Mouse (Mus musculus): Measurements from ENCODE around the gene Rdh8. TPM values are rescaled to one million over a fixed set of nuclear protein-coding genes. Genes with fewer than 3 reads are reported as not detected.

Rdh8 gene
- total and polyA plus RNA-seq, 3 experiments, result not detected

DNA sequence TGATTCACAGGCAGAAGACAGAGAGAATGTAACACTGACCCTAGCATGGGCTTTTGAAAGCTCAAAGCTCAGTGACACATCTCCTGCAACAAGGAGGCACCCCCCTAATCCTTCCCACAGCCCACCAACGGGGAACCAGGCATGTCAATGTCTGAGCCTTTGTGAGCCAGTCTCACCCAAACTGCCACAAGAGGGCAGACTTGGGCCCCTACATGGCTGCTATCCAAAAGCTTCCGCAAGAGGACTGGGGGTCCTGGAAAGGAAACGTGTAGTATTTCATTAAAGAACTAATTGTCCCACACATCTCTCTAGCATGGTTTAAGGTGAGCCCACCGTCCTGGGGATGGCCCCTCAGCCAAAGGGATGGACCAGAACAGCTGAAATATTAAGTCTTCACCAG is 43.5 kb downstream of the Rdh8 start:
- no peak overlapping the region for H3K27ac ChIP-seq
- H3K4me1 ChIP-seq (ENCODE audit: control insufficient read depth, insufficient read depth, low read length), result no peaks in the 10 kb centered on the region
- DNase-seq, result no peak
- no peak overlapping the region for H3K4me3 ChIP-seq
- no peaks in the 10 kb centered on the region for H3K27me3 ChIP-seq (ENCODE audit: control insufficient read depth, insufficient read depth, low read length)
- no peaks in the 10 kb centered on the region for H3K79me2 ChIP-seq (replicated peaks; ENCODE audit: control insufficient read depth, insufficient read depth, low read length)
- H3K36me3 ChIP-seq (ENCODE audit: control insufficient read depth, insufficient read depth, low read length), result no peaks in the 10 kb centered on the region
- TF ChIP-seq CTCF (IDR thresholded peaks at IDR 0.05) (peak; percentile 65), POLR2A (IDR thresholded peaks at IDR 0.05; ENCODE audit: insufficient read depth, low read depth, low read length) (no peak)
- WGBS, result 8% methylated on average over 4 of the region's 4 CpGs
- intact Hi-C loops (cut with DNase I), result no loop called here
- no peak overlapping the region for H3K9ac ChIP-seq (ENCODE audit: low read depth, low read length)

DNA sequence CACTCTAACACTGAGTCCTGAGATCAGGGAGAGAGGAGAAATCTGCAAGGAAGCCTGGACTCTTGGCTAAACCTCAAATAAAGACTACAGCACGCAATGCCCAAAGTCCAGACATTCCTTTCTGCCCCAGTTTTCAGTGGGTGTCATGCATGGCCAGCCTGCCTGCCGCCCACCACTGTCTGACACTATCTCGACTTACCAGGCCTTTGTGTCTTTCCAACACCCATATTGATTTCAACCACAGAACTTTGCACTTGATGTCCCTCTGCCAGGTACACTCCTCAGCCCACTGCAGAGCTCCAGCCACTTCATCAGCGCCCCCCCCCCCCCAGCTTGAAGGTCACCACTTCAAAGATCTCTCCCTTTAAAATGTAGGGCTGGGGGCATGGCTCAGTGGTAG is 43.9 kb downstream of the Rdh8 start:
- WGBS, result 57% methylated on average over 4 of the region's 4 CpGs
- H3K79me2 ChIP-seq (replicated peaks; ENCODE audit: control insufficient read depth, insufficient read depth, low read length), result no peaks in the 10 kb centered on the region

DNA sequence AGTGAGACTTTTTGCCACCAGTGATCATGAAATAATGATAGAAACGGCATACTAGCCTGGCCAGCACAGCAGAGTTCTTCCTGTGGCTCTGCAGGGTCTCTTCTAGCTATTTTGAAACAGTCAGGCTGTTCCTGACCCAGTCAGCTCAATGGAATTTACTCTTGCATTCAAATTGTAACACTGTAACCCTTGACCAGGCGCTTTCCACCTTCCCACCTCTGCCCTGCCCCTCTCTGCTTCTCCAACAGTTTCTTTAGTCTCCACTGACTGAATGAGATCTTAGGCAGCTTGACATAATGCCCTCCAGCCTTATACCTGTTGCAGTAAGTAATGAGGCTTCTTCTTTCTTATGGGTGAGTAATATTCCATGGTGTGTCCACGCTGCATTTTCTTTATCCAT is 48.6 kb downstream of the Rdh8 start:
- no peaks in the 10 kb centered on the region for H3K27me3 ChIP-seq (ENCODE audit: control insufficient read depth, insufficient read depth, low read length)
- no peaks in the 10 kb centered on the region for H3K36me3 ChIP-seq (ENCODE audit: control insufficient read depth, insufficient read depth, low read length)
- no peak for TF ChIP-seq POLR2A (IDR thresholded peaks at IDR 0.05; ENCODE audit: insufficient read depth, low read depth, low read length)
- no peak for TF ChIP-seq EP300 (IDR thresholded peaks at IDR 0.05; ENCODE audit: insufficient read depth, low read depth, low read length)
- TF ChIP-seq CTCF (IDR thresholded peaks at IDR 0.05), result no peak
- H3K9ac ChIP-seq (ENCODE audit: low read depth, low read length), result no peak overlapping the region
- H3K4me3 ChIP-seq, result no peak overlapping the region
- DNase-seq, result no peak
- WGBS, result 57% methylated on average over 3 of the region's 3 CpGs
- H3K27ac ChIP-seq, result no peak overlapping the region
- H3K4me1 ChIP-seq (ENCODE audit: control insufficient read depth, insufficient read depth, low read length), result no peaks in the 10 kb centered on the region; the same call in 1 of the 2 replicates
- intact Hi-C loops (cut with DNase I), result no loop called here
- no peaks in the 10 kb centered on the region for H3K79me2 ChIP-seq (replicated peaks; ENCODE audit: control insufficient read depth, insufficient read depth, low read length)

More for the DNA sequence above, 43.9 kb downstream of the Rdh8 start:
- intact Hi-C loops (cut with DNase I), result no loop called here
- no peaks in the 10 kb centered on the region for H3K4me1 ChIP-seq (ENCODE audit: control insufficient read depth, insufficient read depth, low read length)
- no peak overlapping the region for H3K9ac ChIP-seq (ENCODE audit: low read depth, low read length)
- no peak for DNase-seq
- TF ChIP-seq POLR2A (IDR thresholded peaks at IDR 0.05; ENCODE audit: insufficient read depth, low read depth, low read length) (no peak), CTCF (IDR thresholded peaks at IDR 0.05) (no peak), EP300 (IDR thresholded peaks at IDR 0.05; ENCODE audit: insufficient read depth, low read depth, low read length) (no peak)
- no peak overlapping the region for H3K27ac ChIP-seq
- no peaks in the 10 kb centered on the region for H3K27me3 ChIP-seq (ENCODE audit: control insufficient read depth, insufficient read depth, low read length)
- no peak overlapping the region for H3K4me3 ChIP-seq
- H3K36me3 ChIP-seq (ENCODE audit: control insufficient read depth, insufficient read depth, low read length), result no peaks in the 10 kb centered on the region

DNA sequence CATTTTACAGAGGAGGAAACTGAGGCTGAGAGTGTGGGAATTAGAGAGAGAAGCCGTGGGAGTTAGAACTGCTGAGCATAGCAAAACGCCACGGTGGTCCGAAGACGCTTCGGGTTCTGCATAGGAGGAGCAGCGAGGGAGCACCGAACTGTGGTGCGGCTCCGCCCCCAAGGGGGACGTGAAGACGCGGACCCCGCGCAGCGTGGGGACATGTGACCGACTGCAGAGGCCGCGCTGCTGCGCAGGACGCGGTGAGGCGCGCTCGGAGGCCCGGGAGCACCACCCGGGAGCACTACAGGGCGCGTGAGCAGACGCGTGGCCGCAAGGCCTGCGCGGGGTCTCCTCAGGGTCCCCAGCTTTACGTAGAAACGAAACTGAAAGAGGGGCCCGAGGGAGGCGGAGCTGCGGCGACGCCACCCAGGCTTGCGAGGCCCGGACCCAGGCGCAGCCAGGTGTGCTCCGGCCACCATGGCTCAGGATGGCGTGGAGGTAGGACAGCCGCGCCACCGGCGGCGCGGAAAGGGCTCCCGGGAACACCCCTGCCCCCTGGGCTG is 50.2 kb downstream of the Rdh8 start, which contains the start of gene A230050P20Rik:
TSS of gene A230050P20Rik (plus strand) at position 195 of the 554 bp plus-strand sequence.
- 5% methylated on average over 53 of the region's 53 CpGs for WGBS
- H3K27me3 ChIP-seq (ENCODE audit: control insufficient read depth, insufficient read depth, low read length), result no peaks in the 10 kb centered on the region
- no peaks in the 10 kb centered on the region for H3K36me3 ChIP-seq (ENCODE audit: control insufficient read depth, insufficient read depth, low read length)
- peak within 1 kb of the TSS; percentile 12 for H3K27ac ChIP-seq
- intact Hi-C loops (cut with DNase I), result no loop called here
- peak within 1 kb of the TSS; percentile 69 for H3K9ac ChIP-seq (ENCODE audit: low read depth, low read length)
- H3K4me1 ChIP-seq (ENCODE audit: control insufficient read depth, insufficient read depth, low read length), result no peaks in the 10 kb centered on the region; the same call in 1 of the 2 replicates
- H3K4me3 ChIP-seq, result peak within 1 kb of the TSS; percentile 52
- TF ChIP-seq EP300 (IDR thresholded peaks at IDR 0.05; ENCODE audit: insufficient read depth, low read depth, low read length) (no peak), POLR2A (IDR thresholded peaks at IDR 0.05; ENCODE audit: insufficient read depth, low read depth, low read length) (peak; percentile 45; the same call in 1 of the 2 replicates)
- DNase-seq, result peak; percentile 74 to 75
- no peaks in the 10 kb centered on the region for H3K79me2 ChIP-seq (replicated peaks; ENCODE audit: control insufficient read depth, insufficient read depth, low read length)

DNA sequence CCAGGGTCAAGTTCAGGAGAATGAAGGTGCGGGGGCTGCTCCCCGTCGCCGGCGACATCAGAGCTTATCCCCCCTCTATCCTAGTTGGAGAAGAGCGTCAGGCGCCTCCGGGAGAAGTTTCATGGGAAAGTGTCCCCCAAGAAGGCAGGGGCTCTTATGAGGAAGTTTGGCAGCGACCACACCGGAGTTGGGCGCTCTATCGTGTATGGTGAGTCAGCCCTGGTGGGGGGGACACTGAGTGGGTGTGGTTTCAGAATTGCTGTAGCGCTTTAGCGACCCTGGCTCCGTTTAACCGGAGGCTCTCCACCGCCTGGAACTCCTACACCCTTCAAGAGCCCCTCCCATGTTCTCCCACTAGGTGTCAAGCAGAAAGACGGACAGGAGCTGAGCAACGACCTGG is 50.9 kb downstream of the Rdh8 start:
- peak overlapping the region; percentile 12 for H3K27ac ChIP-seq

More for the DNA sequence above, 50.9 kb downstream of the Rdh8 start:
- intact Hi-C loops (cut with DNase I), result no loop called here
- no peak for TF ChIP-seq EP300 (IDR thresholded peaks at IDR 0.05; ENCODE audit: insufficient read depth, low read depth, low read length)
- no peak for TF ChIP-seq CTCF (IDR thresholded peaks at IDR 0.05)
- no peak for TF ChIP-seq POLR2A (IDR thresholded peaks at IDR 0.05; ENCODE audit: insufficient read depth, low read depth, low read length)
- 6% methylated on average over 19 of the region's 19 CpGs for WGBS
- peak overlapping the region; percentile 52 for H3K4me3 ChIP-seq
- H3K36me3 ChIP-seq (ENCODE audit: control insufficient read depth, insufficient read depth, low read length), result no peaks in the 10 kb centered on the region
- no peaks in the 10 kb centered on the region for H3K27me3 ChIP-seq (ENCODE audit: control insufficient read depth, insufficient read depth, low read length)
- no peaks in the 10 kb centered on the region; the same call in 1 of the 2 replicates for H3K4me1 ChIP-seq (ENCODE audit: control insufficient read depth, insufficient read depth, low read length)
- peak overlapping the region; percentile 69 for H3K9ac ChIP-seq (ENCODE audit: low read depth, low read length)
- H3K79me2 ChIP-seq (replicated peaks; ENCODE audit: control insufficient read depth, insufficient read depth, low read length), result no peaks in the 10 kb centered on the region
- DNase-seq, result peak in 1 of 2 experiments; percentile 33

Data from heart, adult 2 months (tissue).